ENCODE assay signal across 8 mouse cellular contexts in genomic region chr2:151535961-151536617, GRCm38 (mm10). TPM values are rescaled to one million over a fixed set of nuclear protein-coding genes. Genes with fewer than 3 reads are reported as not detected.
DNase-seq lines count a peak whose midpoint lies in the region; ATAC-seq and TF ChIP-seq lines count a peak whose summit lies in the region.

No protein-coding gene starts in this region.

- H3K4me1 ChIP-seq in MEL (ENCODE audit: control insufficient read depth in 1 of 2, insufficient read depth in 2 of 2, low read length in 2 of 2), result peaks cover under 1 to 39% of the 10 kb centered on the region in 2 experiments; a peak in 3 of 4 replicates
- no peaks in the 10 kb centered on the region for H3K4me1 ChIP-seq in forebrain, embryonic 16.5 days (replicated peaks; ENCODE audit: control insufficient read depth, insufficient read depth, low read length)

- no peak; a peak in 1 of 4 replicates for TF ChIP-seq EP300 in MEL (IDR thresholded peaks at IDR 0.05; ENCODE audit: low read depth in 1 of 2, low read length in 2 of 2)

- no peak overlapping the region for H3K4me3 ChIP-seq in MEL (ENCODE audit: control insufficient read depth in 1 of 2, insufficient read depth in 1 of 2, low read depth in 2 of 2, low read length in 2 of 2)
- no peak overlapping the region for H3K4me3 ChIP-seq in forebrain, embryonic 16.5 days (replicated peaks; ENCODE audit: low read length)
- no peak overlapping the region for H3K4me3 ChIP-seq in macrophage (ENCODE audit: inconsistent target)

- H3K9ac ChIP-seq in MEL (ENCODE audit: control insufficient read depth, low read depth, low read length, poor library complexity, severe bottlenecking), result no peak overlapping the region
- no peak overlapping the region for H3K9ac ChIP-seq in forebrain, embryonic 16.5 days (replicated peaks; ENCODE audit: low read depth, low read length)

- H3K79me2 ChIP-seq in MEL (ENCODE audit: control insufficient read depth, insufficient read depth, low read length, poor library complexity) (no peaks in the 10 kb centered on the region), macrophage (ENCODE audit: inconsistent target) (no peaks in the 10 kb centered on the region)

- no peak for DNase-seq in frontal cortex, postnatal 25 days (ENCODE audit: low spot score in 2 of 2)
- peak; percentile 88 for DNase-seq in MEL (ENCODE audit: low read depth, low spot score)
- DNase-seq in thymus, postnatal 0 days (ENCODE audit: low spot score), result peak; percentile 68
- no peak for DNase-seq in left cerebral cortex, adult 11 months (ENCODE audit: low spot score)
- no peak for DNase-seq in testis, postnatal 10 days (ENCODE audit: low spot score)

- peak overlapping the region; percentile 40 for H3K27ac ChIP-seq in MEL (ENCODE audit: control insufficient read depth, low read depth, low read length)
- H3K27ac ChIP-seq in forebrain, embryonic 16.5 days (ENCODE audit: low read length), result peak overlapping the region; percentile 28; the same call in 1 of the 2 replicates
- peak overlapping the region; percentile 89 for H3K27ac ChIP-seq in macrophage

- H3K27me3 ChIP-seq in MEL (ENCODE audit: control insufficient read depth in 1 of 2, insufficient read depth in 2 of 2, low read length in 2 of 2), result no peaks in the 10 kb centered on the region
- no peaks in the 10 kb centered on the region for H3K27me3 ChIP-seq in forebrain, embryonic 16.5 days (replicated peaks; ENCODE audit: control insufficient read depth, insufficient read depth, low read length)

- no peak for TF ChIP-seq RAD21 in MEL (IDR thresholded peaks at IDR 0.05; ENCODE audit: low read depth, low read length)

- no peak for TF ChIP-seq POLR2A in MEL (IDR thresholded peaks at IDR 0.05; ENCODE audit: control insufficient read depth in 1 of 2, insufficient read depth in 1 of 2, low read depth in 1 of 2, low read length in 2 of 2, poor library complexity in 1 of 2)

- ATAC-seq in frontal cortex, adult (ENCODE audit: low TSS enrichment), result peak; percentile 69
- peak; percentile 66 for ATAC-seq in forebrain, embryonic 16.5 days

- TF ChIP-seq CTCF in MEL (IDR thresholded peaks at IDR 0.05 in 2 of 3, conservative IDR thresholded peaks at IDR 0.05 in 1 of 3; ENCODE audit: control insufficient read depth in 1 of 3, insufficient read depth in 1 of 3, low read depth in 2 of 3, low read length in 3 of 3, poor library complexity in 1 of 3, severe bottlenecking in 1 of 3), result no peak

- 40% methylated on average over 1 of the region's 1 CpGs for WGBS in forebrain, embryonic 16.5 days
- 13% methylated on average over 1 of the region's 1 CpGs for WGBS in macrophage (ENCODE audit: missing documents)

- no peak overlapping the region for H3K4me2 ChIP-seq in forebrain, embryonic 16.5 days (ENCODE audit: low read length)

- no peaks in the 10 kb centered on the region for H3K9me3 ChIP-seq in MEL (replicated peaks; ENCODE audit: insufficient read depth, low read length)
- H3K9me3 ChIP-seq in forebrain, embryonic 16.5 days (ENCODE audit: control insufficient read depth, low read length), result no peaks in the 10 kb centered on the region

- H3K36me3 ChIP-seq in MEL (ENCODE audit: control insufficient read depth in 1 of 2, insufficient read depth in 2 of 2, low read length in 2 of 2) (peaks cover 0 to 23% of the 10 kb centered on the region in 2 experiments; a peak in 2 of 4 replicates), macrophage (ENCODE audit: inconsistent target) (no peaks in the 10 kb centered on the region)
- H3K36me3 ChIP-seq in forebrain, embryonic 16.5 days (ENCODE audit: control insufficient read depth, insufficient read depth), result no peaks in the 10 kb centered on the region

TF ChIP-seq in MEL, 35 proteins besides CTCF, POLR2A, EP300 and RAD21:
- TF ChIP-seq KAT2A (conservative IDR thresholded peaks at IDR 0.05; ENCODE audit: low read depth, low read length) (no peak), SMC3 (IDR thresholded peaks at IDR 0.05; ENCODE audit: low read depth, low read length) (no peak), MYB (IDR thresholded peaks at IDR 0.05; ENCODE audit: low read depth, low read length) (no peak), ZC3H11A (IDR thresholded peaks at IDR 0.05; ENCODE audit: low read depth, low read length) (no peak), POLR2AphosphoS2 (IDR thresholded peaks at IDR 0.05; ENCODE audit: low read length) (no peak), TCF12 (IDR thresholded peaks at IDR 0.05; ENCODE audit: low read depth, low read length) (0 out of 2 replicates have a peak, but pooled peaks have one; percentile 12), MXI1 (IDR thresholded peaks at IDR 0.05; ENCODE audit: low read depth, low read length) (no peak), USF2 (IDR thresholded peaks at IDR 0.05; ENCODE audit: borderline replicate concordance in 1 of 2, insufficient read depth in 1 of 2, low read depth in 1 of 2, low read length in 2 of 2) (no peak), NELFE (IDR thresholded peaks at IDR 0.05; ENCODE audit: low read depth, low read length) (no peak), UBTF (IDR thresholded peaks at IDR 0.05; ENCODE audit: borderline replicate concordance, insufficient read depth, low read depth, low read length) (no peak), HCFC1 (IDR thresholded peaks at IDR 0.05; ENCODE audit: low read depth, low read length) (peak; percentile 51; the same call in 1 of the 2 replicates), MAX (IDR thresholded peaks at IDR 0.05; ENCODE audit: low read length) (peak; percentile 43; the same call in 1 of the 2 replicates), MAZ (IDR thresholded peaks at IDR 0.05; ENCODE audit: low read depth, low read length) (peak; percentile 92), CHD2 (IDR thresholded peaks at IDR 0.05; ENCODE audit: low read length) (no peak), MYC (IDR thresholded peaks at IDR 0.05; ENCODE audit: low read depth, low read length) (peak; percentile 36; the same call in 1 of the 2 replicates), GABPA (IDR thresholded peaks at IDR 0.05; ENCODE audit: low read depth, low read length) (no peak), SIN3A (IDR thresholded peaks at IDR 0.05; ENCODE audit: low read length) (peak; percentile 69; the same call in 1 of the 2 replicates), ZNF384 (IDR thresholded peaks at IDR 0.05; ENCODE audit: low read depth, low read length) (no peak), MEF2A (IDR thresholded peaks at IDR 0.05; ENCODE audit: extremely low read depth, insufficient replicate concordance, low read depth, low read length, poor library complexity, severe bottlenecking) (no peak), TBP (IDR thresholded peaks at IDR 0.05; ENCODE audit: low read depth, low read length) (no peak), CHD1 (IDR thresholded peaks at IDR 0.05; ENCODE audit: low read depth, low read length) (no peak), POLR2AphosphoS5 (IDR thresholded peaks at IDR 0.05; ENCODE audit: borderline replicate concordance, low read depth, low read length) (no peak), ETS1 (IDR thresholded peaks at IDR 0.05; ENCODE audit: low read depth, low read length) (peak; percentile 85), E2F4 (IDR thresholded peaks at IDR 0.05; ENCODE audit: borderline replicate concordance, low read depth, low read length) (no peak), ELF1 (IDR thresholded peaks at IDR 0.05; ENCODE audit: low read depth, low read length) (0 out of 2 replicates have a peak, but pooled peaks have one; percentile 17), GATA1 (IDR thresholded peaks at IDR 0.05; ENCODE audit: low read depth, low read length) (no peak)

RNA-seq across cellular contexts. Expression of gene Fkbp1a, which starts 6.2 kb away (rescaled TPM):
- total RNA-seq in MEL (2012; rRNA removed), result 26.2 and 33.0 TPM in 2 replicates
- 1,000 to 10,000 TPM in 1 of 2 experiments, 100 to 1,000 TPM in 1; 304 to 1,080 TPM for polyA plus RNA-seq in MEL (2012; ENCODE audit: insufficient read depth in 1 of 2, insufficient read length in 2 of 2, low read depth in 1 of 2, low replicate concordance in 2 of 2, missing spikeins in 1 of 2)
- polyA plus RNA-seq in forebrain, embryonic 16.5 days (2015; fragmentation: Nextera tagmentation; extraction: Ambion mirVana), result 610 and 624 TPM in 2 replicates
- total RNA-seq in macrophage (2018; cell fraction: chromatin; rRNA removed), result 100 to 1,000 TPM in 1 of 26 experiments, 10 to 100 TPM in 25; 16.2 to 117 (median 43.1) TPM
- total RNA-seq in macrophage (2018; cell fraction: cytosol; rRNA removed), result 100 to 1,000 TPM in 22 of 26 experiments, 10 to 100 TPM in 4; 80.0 to 191 (median 136) TPM
- total RNA-seq in macrophage (2018; cell fraction: nucleus; rRNA removed), result 100 to 1,000 TPM in 4 of 26 experiments, 10 to 100 TPM in 22; 31.6 to 143 (median 62.3) TPM
- 135 to 176 TPM (median 151 TPM) in 3 replicates for polyA plus RNA-seq in macrophage (2018)
- polyA plus RNA-seq in thymus, postnatal 0 days (2015; fragmentation: Nextera tagmentation; extraction: Ambion mirVana), result 427 and 468 TPM in 2 replicates

RNA-seq across cellular contexts. Expression of gene Sdcbp2, which starts 36.3 kb away (rescaled TPM):
- total RNA-seq in MEL (2012; rRNA removed), result not detected in 2 replicates
- polyA plus RNA-seq in MEL (2012; ENCODE audit: insufficient read depth in 1 of 2, insufficient read length in 2 of 2, low read depth in 1 of 2, low replicate concordance in 2 of 2, missing spikeins in 1 of 2), result under 1 TPM in 1 of 2 experiments, not detected in 1; 0.25 TPM
- polyA plus RNA-seq in forebrain, embryonic 16.5 days (2015; fragmentation: Nextera tagmentation; extraction: Ambion mirVana), result 0.89 and 1.0 TPM in 2 replicates
- 1 to 10 TPM in 4 of 26 experiments, under 1 TPM in 10, not detected in 12; 0.53 to 1.4 (median 0.68) TPM for total RNA-seq in macrophage (2018; cell fraction: chromatin; rRNA removed)
- under 1 TPM in 9 of 26 experiments, not detected in 17; 0.07 to 0.19 (median 0.14) TPM for total RNA-seq in macrophage (2018; cell fraction: cytosol; rRNA removed)
- total RNA-seq in macrophage (2018; cell fraction: nucleus; rRNA removed), result 1 to 10 TPM in 2 of 26 experiments, under 1 TPM in 13, not detected in 11; 0.37 to 1.5 (median 0.61) TPM
- 0.25 TPM in 1 of 3 replicates, not detected in the others for polyA plus RNA-seq in macrophage (2018)
- 1.3 and 2.3 TPM in 2 replicates for polyA plus RNA-seq in thymus, postnatal 0 days (2015; fragmentation: Nextera tagmentation; extraction: Ambion mirVana)

RNA-seq across cellular contexts. Expression of gene Nsfl1c, which starts 42.1 kb away (rescaled TPM):
- total RNA-seq in MEL (2012; rRNA removed), result 182 and 199 TPM in 2 replicates
- polyA plus RNA-seq in MEL (2012; ENCODE audit: insufficient read depth in 1 of 2, insufficient read length in 2 of 2, low read depth in 1 of 2, low replicate concordance in 2 of 2, missing spikeins in 1 of 2) (100 to 1,000 TPM; 260 to 394 TPM), macrophage (2018) (55.7 to 112 TPM (median 97.3 TPM) in 3 replicates)
- 271 and 287 TPM in 2 replicates for polyA plus RNA-seq in forebrain, embryonic 16.5 days (2015; fragmentation: Nextera tagmentation; extraction: Ambion mirVana)
- 100 to 1,000 TPM in 23 of 26 experiments, 10 to 100 TPM in 3; 95.0 to 163 (median 138) TPM for total RNA-seq in macrophage (2018; cell fraction: chromatin; rRNA removed)
- 10 to 100 TPM; 48.5 to 86.7 (median 66.3) TPM for total RNA-seq in macrophage (2018; cell fraction: cytosol; rRNA removed)
- 100 to 1,000 TPM in 1 of 26 experiments, 10 to 100 TPM in 25; 61.4 to 128 (median 80.4) TPM for total RNA-seq in macrophage (2018; cell fraction: nucleus; rRNA removed)
- polyA plus RNA-seq in thymus, postnatal 0 days (2015; fragmentation: Nextera tagmentation; extraction: Ambion mirVana), result 169 and 171 TPM in 2 replicates

Comparison
In these comparisons a context has a peak if more than half of its experiments do, and no peak if none do; other contexts are left out.
1. DNase-seq: peak in MEL (single experiment) and thymus, postnatal 0 days (single experiment); none in frontal cortex, postnatal 25 days (0 of 2), left cerebral cortex, adult 11 months (single experiment) and testis, postnatal 10 days (single experiment).
2. H3K27ac ChIP-seq: peak in every context shown above with its lines; median percentile 89 in macrophage; 40 in MEL; 28 in forebrain, embryonic 16.5 days.